In the genomic region with DNA sequence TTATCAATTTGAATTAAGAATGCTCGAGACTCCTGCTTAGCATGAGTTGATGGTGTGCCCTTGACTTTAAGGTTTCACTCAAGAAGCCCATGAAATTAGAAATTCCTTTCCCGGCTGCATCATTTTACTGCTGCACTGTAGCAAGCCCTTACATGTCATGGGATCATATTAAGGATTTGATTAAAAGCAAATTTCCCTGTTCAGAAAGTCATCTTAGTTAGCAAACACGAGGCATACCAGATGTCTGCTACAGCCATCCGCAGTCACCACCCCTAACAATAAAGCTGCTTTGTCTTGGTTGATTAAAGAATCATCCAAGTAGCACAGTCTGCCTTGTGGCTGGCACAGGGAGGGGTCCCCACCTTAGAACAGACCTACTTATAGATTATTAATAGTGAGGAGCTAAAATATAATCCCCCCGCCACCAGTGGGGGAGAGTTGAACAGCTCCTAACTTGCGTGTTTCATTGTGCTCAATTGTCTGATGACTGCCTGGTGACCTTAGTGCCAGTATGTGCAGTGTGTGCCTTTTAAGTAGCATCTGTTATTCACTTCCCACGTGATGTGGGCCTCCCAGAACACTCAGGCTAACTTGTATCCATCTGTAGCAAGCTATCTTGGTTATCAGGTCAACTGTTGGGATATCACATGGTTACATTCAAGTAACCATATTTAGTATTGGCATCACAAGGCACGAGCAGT, we compare ENCODE assay signal across 23 mouse cellular contexts.
DNase-seq lines count a peak whose midpoint lies in the region; ATAC-seq and TF ChIP-seq lines count a peak whose summit lies in the region.
"Had no signal": no experiment of that assay in that cellular context is flagged by ENCODE, and none has a peak within 500 bp of the region (broad histone marks: within the 10 kb centered on the region; RNA-seq: fewer than 3 reads in every experiment).

No protein-coding gene starts in this region.

- H3K4me1 ChIP-seq in embryonic facial prominence, embryonic 11.5 days (ENCODE audit: control insufficient read depth, insufficient read depth, low read length): no peaks in the 10 kb centered on the region
- H3K4me1 ChIP-seq in midbrain, postnatal 0 days (ENCODE audit: insufficient read depth, low read length): no peaks in the 10 kb centered on the region
- H3K4me1 ChIP-seq: limb, embryonic 12.5 days; midbrain, embryonic 12.5 days had no signal

- DNase-seq in frontal cortex, adult 2 months (ENCODE audit: extremely low spot score in 1 of 2, low spot score in 1 of 2): no peak
- peak; percentile 24 for DNase-seq in layer of hippocampus, adult 9-11 months
- no peak for DNase-seq in layer of hippocampus, postnatal 36 days
- DNase-seq in embryonic facial prominence, embryonic 11.5 days (ENCODE audit: low spot score): peak; percentile 13
- DNase-seq in midbrain, postnatal 0 days (ENCODE audit: low spot score): no peak
- no peak for DNase-seq in left cerebral cortex, adult 9 months (ENCODE audit: low spot score in 2 of 2)
- DNase-seq: adrenal gland, postnatal 14 days; cerebellum, adult 11 months; cerebellum, postnatal 10 days; gastrocnemius, postnatal 36 days; kidney, adult 2 months; kidney, postnatal 14 days; lung, embryonic 14.5 days; lung, postnatal 4 days; right cerebral cortex, postnatal 14 days; spleen, adult 18-20 months had no signal

- H3K9ac ChIP-seq in embryonic facial prominence, embryonic 11.5 days (replicated peaks; ENCODE audit: low read length): no peak overlapping the region
- H3K9ac ChIP-seq in midbrain, postnatal 0 days (replicated peaks; ENCODE audit: low read length, poor library complexity, severe bottlenecking): no peak overlapping the region
- H3K9ac ChIP-seq: limb, embryonic 12.5 days; liver, embryonic 12.5 days; lung, embryonic 14.5 days; midbrain, embryonic 12.5 days had no signal

- no peaks in the 10 kb centered on the region for H3K36me3 ChIP-seq in embryonic facial prominence, embryonic 11.5 days (replicated peaks; ENCODE audit: control insufficient read depth, insufficient read depth, low read depth, low read length)
- H3K36me3 ChIP-seq in midbrain, postnatal 0 days (ENCODE audit: insufficient read depth, low read length): no peaks in the 10 kb centered on the region; the same call in 1 of the 2 replicates

- no peak overlapping the region for H3K27ac ChIP-seq in embryonic facial prominence, embryonic 11.5 days (replicated peaks; ENCODE audit: low read depth, low read length)
- no peak overlapping the region for H3K27ac ChIP-seq in midbrain, postnatal 0 days (ENCODE audit: low read depth, low read length)
- H3K27ac ChIP-seq: limb, embryonic 12.5 days; liver, embryonic 12.5 days; midbrain, embryonic 12.5 days had no signal

- TF ChIP-seq CTCF in midbrain, postnatal 0 days (IDR thresholded peaks at IDR 0.05): no peak

- H3K9me3 ChIP-seq in embryonic facial prominence, embryonic 11.5 days (replicated peaks; ENCODE audit: control insufficient read depth, low read length): no peaks in the 10 kb centered on the region
- no peaks in the 10 kb centered on the region for H3K9me3 ChIP-seq in midbrain, postnatal 0 days (ENCODE audit: low read length)
- H3K9me3 ChIP-seq: G1E; limb, embryonic 12.5 days; liver, embryonic 12.5 days; midbrain, embryonic 12.5 days had no signal

- 0 out of 2 replicates have a peak, but pooled peaks have one; percentile 8 for ATAC-seq in frontal cortex, adult (ENCODE audit: low TSS enrichment)
- no peak for ATAC-seq in embryonic facial prominence, embryonic 11.5 days (replicated peaks; ENCODE audit: insufficient number of reproducible peaks, low FRiP score, low TSS enrichment, low read depth)
- peak; percentile 57 for ATAC-seq in midbrain, postnatal 0 days (ENCODE audit: low FRiP score)
- ATAC-seq in megakaryocyte progenitor cell, adult 5-6 weeks (replicated peaks; ENCODE audit: poor library complexity): no peak
- ATAC-seq: activated CD4-positive, CD25-positive, alpha-beta regulatory T cell, adult 4 months; liver, embryonic 12.5 days had no signal

- no peaks in the 10 kb centered on the region for H3K27me3 ChIP-seq in embryonic facial prominence, embryonic 11.5 days (ENCODE audit: control insufficient read depth, insufficient read depth, low read length)
- H3K27me3 ChIP-seq in midbrain, postnatal 0 days (ENCODE audit: insufficient read depth, low read length): no peaks in the 10 kb centered on the region
- H3K27me3 ChIP-seq: limb, embryonic 12.5 days; liver, embryonic 12.5 days; midbrain, embryonic 12.5 days had no signal

- no peak overlapping the region for H3K4me3 ChIP-seq in embryonic facial prominence, embryonic 11.5 days (ENCODE audit: low read depth, low read length)
- no peak overlapping the region for H3K4me3 ChIP-seq in midbrain, postnatal 0 days (ENCODE audit: low read depth, low read length)
- H3K4me3 ChIP-seq: limb, embryonic 12.5 days; liver, embryonic 12.5 days; midbrain, embryonic 12.5 days had no signal

- 74% methylated on average over 8 of the region's 8 CpGs for WGBS in embryonic facial prominence, embryonic 11.5 days
- WGBS in midbrain, postnatal 0 days: 65% methylated on average over 8 of the region's 8 CpGs

- no peak overlapping the region for H3K4me2 ChIP-seq in embryonic facial prominence, embryonic 11.5 days (ENCODE audit: low read depth, low read length)
- no peak overlapping the region for H3K4me2 ChIP-seq in midbrain, postnatal 0 days (ENCODE audit: low read depth, low read length, poor library complexity, severe bottlenecking)
- H3K4me2 ChIP-seq: limb, embryonic 12.5 days; liver, embryonic 12.5 days; lung, embryonic 14.5 days; midbrain, embryonic 12.5 days had no signal

Comparison
In these comparisons a context has a peak if more than half of its experiments do, and no peak if none do; other contexts are left out.
1. DNase-seq: peak in layer of hippocampus, adult 9-11 months (single experiment) and embryonic facial prominence, embryonic 11.5 days (single experiment); none in frontal cortex, adult 2 months (0 of 2), layer of hippocampus, postnatal 36 days (0 of 2), midbrain, postnatal 0 days (single experiment) and left cerebral cortex, adult 9 months (0 of 2).
2. ATAC-seq: peak in frontal cortex, adult (single experiment) and midbrain, postnatal 0 days (single experiment); none in embryonic facial prominence, embryonic 11.5 days (single experiment) and megakaryocyte progenitor cell, adult 5-6 weeks (single experiment).